Mouse (Mus musculus) kidney, adult 18-20 months (tissue): Measurements from ENCODE around the gene Pam16.

ENCODE experiments used
- DNase-seq: peaks from one replicate; pipeline ENCODE4 v3.0.0; 2021

Gene Pam16

GRCm38 (mm10) chr16:4643670-4644419, 19.1 kb upstream of the Pam16 start:
- DNase-seq: peak; percentile 87

GRCm38 (mm10) chr16:4642937-4643336, 18.1 kb upstream of the Pam16 start:
- no peak for DNase-seq

- DNase-seq: peak; percentile 53
Measured at GRCm38 (mm10) chr16:4642190-4642589, 17.4 kb upstream of the Pam16 start.

GRCm38 (mm10) chr16:4641119-4641838, 16.5 kb upstream of the Pam16 start:
- DNase-seq: peak; percentile 38

GRCm38 (mm10) chr16:4640267-4641005, 15.6 kb upstream of the Pam16 start:
- peak; percentile 82 for DNase-seq

GRCm38 (mm10) chr16:4639831-4640237, 15.0 kb upstream of the Pam16 start, which contains the start of the genes Vasn and Dnaja3:
TSS of gene Vasn (plus strand) at chr16:4639941.
TSS of gene Dnaja3 (plus strand) at chr16:4639989.
- DNase-seq: peak; percentile 93

DNA sequence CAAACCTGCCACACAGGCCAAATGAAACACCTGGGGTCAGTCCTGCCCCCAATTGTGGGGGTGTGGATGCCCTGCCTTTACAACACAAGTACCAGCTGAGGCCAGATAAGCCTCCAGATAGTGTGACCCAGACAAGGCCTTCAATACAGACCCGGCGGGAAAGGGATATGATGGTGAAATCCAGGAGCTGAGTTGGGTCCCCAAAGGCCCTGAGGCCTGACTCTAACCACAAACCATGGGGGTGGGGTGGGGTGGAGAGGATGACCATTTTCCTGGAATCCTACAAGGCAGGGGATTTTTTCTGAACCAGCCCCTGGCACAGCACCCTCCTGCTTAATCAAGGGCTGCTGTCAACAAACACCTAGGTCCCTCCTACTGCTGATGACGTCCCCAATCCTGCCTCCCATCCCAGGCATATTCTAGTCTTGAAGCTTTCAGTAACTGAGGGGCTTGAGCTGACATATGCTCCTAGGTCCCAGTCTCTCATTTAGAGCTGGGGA, 14.2 kb upstream of the Pam16 start:
- DNase-seq: no peak

- DNase-seq: no peak
Measured at GRCm38 (mm10) chr16:4635760-4636159, 11.0 kb upstream of the Pam16 start.

- no peak for DNase-seq
Measured at GRCm38 (mm10) chr16:4634681-4635080, 9.9 kb upstream of the Pam16 start.

DNA sequence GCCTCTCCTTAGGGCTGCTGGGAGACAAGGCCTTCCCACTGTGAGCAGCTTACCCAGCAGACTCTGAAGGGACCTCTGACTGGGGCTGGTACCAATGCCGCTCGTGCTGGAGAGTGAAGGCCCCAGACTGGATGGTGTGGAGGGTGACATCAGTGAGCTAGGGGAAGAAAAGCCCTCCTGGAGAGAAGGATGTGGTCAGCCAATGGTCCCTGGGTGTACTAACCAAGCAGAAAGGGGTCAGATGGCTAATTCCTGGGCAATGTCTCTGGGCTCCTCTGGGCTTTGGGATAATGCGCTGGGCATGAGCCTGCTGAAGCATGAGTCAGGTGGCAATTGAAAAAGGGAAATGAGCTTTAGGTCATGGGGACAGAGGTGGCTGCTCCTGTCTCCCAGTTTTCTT, 8.9 kb upstream of the Pam16 start:
- DNase-seq: no peak

DNA sequence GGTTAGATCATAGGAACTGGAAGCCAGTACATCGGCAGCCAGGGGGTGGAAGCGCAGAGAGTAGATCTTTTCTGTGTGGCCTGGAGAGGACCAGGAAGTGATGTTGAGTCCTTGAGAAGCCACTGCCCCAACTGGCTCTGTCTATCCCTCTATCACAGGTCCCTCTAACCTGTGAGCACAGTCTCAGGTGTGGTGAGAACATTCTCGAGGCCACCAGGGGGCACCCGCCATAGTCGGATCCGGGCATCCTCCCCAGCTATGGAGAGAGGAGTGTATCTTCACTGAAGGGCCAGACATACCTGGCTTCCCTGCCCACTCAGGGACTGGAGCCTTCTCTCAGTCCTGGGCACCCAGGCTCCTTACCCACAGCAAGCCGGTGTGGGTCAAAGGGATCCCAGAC, 7.3 kb upstream of the Pam16 start:
- DNase-seq: peak; percentile 75

GRCm38 (mm10) chr16:4629950-4630349, 5.2 kb upstream of the Pam16 start:
- DNase-seq: peak; percentile 90

DNA sequence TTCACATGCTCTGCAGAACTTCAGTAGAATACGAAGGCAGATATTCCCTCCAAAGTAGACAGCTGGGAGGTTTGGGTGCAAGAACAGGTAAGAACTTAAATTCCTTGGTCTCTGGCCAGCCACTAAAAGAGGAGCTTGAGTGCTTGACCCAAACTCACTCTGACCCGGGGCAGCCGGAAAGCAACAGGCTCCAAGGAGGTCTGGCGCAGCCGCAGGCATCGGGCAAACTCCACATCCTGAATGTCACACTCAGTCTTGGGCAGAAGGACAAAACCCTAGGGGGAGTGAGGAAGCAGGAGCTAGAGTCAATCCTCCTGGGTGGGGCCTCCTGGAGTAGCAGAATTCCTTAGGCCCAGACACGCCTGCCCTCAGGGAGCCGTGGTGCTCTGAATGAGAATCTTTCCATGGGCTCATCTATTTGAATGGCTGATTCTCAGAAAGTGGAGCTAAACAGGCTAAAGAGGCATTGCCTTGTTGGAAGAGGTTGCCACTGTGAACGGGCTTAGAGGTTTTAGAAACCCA, 4.2 kb upstream of the Pam16 start:
- no peak for DNase-seq

DNA sequence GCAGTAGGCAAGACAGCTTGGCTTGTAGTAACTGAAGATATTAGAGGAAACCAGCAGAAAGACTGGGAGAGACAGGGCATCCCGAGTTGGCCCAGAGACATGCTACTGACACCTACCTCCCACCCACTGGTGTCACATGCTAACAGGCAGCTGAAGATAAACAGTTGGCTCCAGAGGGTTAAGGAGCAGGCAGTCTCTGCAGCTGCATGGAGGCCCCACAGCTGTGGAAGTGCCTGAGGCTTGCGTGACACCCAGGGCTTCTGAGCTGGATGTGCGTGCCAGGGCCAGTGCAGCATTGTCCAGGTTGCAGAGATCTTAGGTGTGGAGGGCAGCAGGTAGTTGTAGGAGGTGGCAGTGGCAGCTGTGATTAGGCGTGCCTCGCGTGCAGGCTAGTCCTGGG, 2.3 kb upstream of the Pam16 start:
- no peak for DNase-seq

DNA sequence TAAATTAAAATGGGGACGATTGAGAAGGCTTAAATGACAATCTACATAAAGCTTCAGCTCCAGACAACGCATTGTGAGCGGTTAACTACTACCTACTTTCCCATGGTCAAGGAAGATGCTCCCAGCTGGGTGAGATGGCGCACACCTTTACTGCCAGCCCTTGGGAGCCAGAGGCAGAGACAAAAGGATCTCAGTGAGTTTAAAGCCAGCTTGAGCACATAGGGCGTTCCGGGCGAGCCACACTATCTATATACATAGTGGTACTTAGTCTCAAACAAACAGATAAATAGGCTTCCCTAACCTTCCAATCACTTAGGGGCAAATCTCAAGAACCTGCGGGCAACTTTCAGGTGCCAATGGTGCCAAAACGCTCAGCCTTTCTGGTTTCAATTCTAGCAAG, 714 bp downstream of the Pam16 start:
- no peak for DNase-seq

DNA sequence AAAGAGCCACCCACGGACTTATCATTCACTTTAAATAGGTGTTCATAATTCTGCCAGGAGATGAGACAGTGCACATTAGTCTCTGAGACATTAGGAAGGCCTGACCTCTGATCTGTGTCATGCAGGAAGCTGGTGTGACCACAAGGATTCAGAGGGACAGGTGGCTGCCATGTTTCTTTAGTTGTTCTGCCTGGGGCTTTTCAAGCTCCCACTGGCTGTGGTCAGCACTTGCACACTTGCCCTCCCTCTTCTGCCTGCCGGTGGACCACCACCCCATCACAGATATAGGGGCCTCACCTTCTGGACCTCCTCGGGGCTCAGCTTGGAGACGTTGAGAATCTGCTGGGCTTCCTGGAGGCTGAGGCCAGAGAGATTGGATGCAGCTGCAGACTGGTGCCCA, 8.0 kb downstream of the Pam16 start:
- no peak for DNase-seq

- DNase-seq: no peak
Measured at GRCm38 (mm10) chr16:4615297-4615696, 9.5 kb downstream of the Pam16 start.

- peak; percentile 72 for DNase-seq
Measured at GRCm38 (mm10) chr16:4614639-4615038, 10.1 kb downstream of the Pam16 start.

- no peak for DNase-seq
Measured at GRCm38 (mm10) chr16:4613736-4614135, 11.1 kb downstream of the Pam16 start.

DNA sequence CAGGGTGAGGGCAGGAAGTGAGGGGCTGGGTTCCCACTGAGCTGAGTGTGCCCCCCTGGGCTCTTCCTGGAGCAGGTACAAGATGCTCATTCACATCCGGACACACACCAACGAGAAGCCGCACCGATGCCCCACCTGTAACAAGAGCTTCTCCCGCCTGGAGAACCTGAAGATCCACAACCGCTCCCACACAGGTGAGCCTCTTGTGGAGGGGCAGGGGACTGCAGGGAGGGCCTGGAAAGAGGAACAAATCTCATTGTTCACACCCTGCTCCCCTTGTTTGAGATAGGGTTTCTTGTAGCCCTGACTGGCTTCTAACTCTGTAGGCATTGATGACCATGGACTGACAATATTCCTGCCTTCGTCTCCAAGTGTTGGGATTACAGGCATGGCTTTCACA, 13.1 kb downstream of the Pam16 start:
- DNase-seq: no peak

GRCm38 (mm10) chr16:4611193-4611592, 13.6 kb downstream of the Pam16 start:
- DNase-seq: no peak

DNA sequence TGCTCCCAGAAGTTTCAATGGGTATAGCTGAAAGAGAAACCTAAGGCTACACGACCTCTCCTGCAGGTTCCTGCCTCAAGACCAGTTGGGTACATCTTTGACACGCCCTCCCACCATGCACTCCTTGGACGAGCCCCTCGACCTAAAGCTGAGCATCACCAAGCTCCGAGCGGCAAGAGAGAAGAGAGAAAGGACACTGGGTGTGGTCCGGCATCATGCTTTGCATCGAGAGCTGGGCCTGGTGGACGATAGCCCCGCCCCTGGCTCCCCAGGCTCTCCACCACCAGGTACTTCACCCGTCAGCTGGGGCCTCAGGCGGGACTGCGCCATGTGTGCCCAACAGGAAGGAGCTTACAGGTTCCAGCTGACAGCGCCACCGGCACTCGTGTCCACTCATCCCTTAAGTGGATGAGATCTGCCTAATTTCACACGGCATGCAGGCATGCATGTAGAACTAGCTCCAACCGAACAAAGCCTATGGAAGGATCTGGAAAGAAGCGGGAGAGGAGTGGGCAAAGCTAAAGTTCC, 16.2 kb downstream of the Pam16 start:
- DNase-seq: no peak
